Mouse (Mus musculus): Measurements from ENCODE around the gene Gm20696.

The Gm20696 gene

GRCm38 (mm10) chr6:99665457-99666317, 910 bp downstream of the Gm20696 start:
- DNase-seq (ENCODE audit: low read depth, low spot score) = no peak

GRCm38 (mm10) chr6:99663232-99663631, 3.4 kb downstream of the Gm20696 start:
- DNase-seq (ENCODE audit: low read depth, low spot score) = no peak

GRCm38 (mm10) chr6:99660443-99660842, 6.2 kb downstream of the Gm20696 start:
- no peak for DNase-seq (ENCODE audit: low read depth, low spot score)

DNA sequence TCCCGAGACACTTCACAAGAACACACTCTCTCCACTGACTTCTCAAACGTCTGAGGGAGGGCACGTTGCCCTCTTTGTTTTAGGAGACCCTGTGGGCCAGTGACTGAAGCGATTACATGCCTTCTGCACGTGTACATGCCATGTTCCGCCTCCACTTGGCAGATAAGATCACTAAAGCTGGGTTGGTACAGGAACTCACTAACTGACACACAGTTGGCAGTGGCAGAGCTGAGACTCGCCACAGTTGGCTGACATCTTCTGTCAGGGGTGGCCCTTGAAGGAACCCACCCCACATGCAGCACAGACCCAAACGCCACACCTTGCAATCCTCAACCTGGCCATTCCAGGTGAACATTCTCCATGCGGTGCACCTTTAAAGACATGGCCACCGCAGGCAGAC, 8.0 kb downstream of the Gm20696 start:
- no peak for DNase-seq (ENCODE audit: low read depth, low spot score)

GRCm38 (mm10) chr6:99656088-99656487, 10.5 kb downstream of the Gm20696 start:
- no peak for DNase-seq (ENCODE audit: low read depth, low spot score)

DNA sequence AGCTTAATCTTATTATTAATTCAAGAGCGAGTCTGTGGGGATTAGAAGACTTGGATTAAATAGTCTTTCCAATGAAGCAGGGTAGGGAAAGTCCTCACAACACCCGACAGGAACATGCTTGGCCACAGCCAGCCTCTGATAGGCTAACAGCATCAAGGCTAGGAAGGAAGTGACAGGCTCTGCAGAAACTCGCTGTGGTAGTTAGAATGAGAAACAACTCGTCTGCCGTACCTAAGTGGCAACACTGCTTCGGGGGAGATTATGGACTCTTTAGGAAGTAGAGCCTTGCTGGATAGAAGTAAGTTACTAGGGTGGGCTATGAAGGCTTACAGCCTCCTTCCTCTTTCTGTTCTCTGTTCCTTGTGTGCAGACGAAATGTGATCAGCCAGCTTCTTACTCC, 11.1 kb downstream of the Gm20696 start:
- no peak for DNase-seq (ENCODE audit: low read depth, low spot score)

DNA sequence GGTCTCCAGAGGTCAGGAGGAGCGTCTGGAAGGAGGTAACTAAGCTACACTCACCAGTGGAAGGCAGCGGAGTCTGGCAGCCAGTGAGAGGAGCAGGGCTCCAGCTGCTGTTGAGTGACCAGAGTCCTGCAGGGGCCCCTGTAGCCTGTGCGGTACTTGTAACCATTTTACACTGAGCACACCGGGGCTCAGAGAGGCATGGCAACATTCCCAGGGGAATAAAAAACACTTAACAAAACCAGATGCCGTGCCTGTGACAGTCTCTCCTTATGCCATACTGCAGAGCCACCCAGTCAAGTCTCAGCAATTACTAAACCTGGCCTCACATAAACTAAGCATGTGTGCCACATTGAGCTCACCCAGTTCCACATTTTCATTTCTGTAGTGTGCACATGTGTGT, 12.3 kb downstream of the Gm20696 start:
- no peak for DNase-seq (ENCODE audit: low read depth, low spot score)

DNA sequence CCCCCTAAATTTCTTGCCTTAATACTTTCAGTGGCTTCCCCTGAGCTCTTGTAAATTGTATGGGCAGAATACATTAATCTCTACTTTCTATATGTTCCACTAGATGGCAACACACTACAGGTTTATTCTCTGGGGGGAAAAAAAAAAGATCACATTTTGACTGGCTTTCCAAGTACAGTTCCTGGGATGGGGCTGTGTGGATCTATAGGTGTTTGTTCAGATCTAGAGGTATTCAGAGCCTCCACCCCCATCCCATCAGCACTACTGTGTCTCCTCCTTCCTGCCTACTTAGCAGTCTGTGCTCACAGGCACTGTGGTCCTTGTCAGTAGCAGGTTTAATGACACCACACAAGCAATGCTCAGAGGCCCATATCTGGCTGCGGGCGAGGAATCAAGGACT, 14.3 kb downstream of the Gm20696 start:
- no peak for DNase-seq (ENCODE audit: low read depth, low spot score)

- DNase-seq (ENCODE audit: low read depth, low spot score) = no peak
Measured at GRCm38 (mm10) chr6:99649307-99649706, 17.3 kb downstream of the Gm20696 start.

- DNase-seq (ENCODE audit: low read depth, low spot score) = no peak
Measured at GRCm38 (mm10) chr6:99646344-99646743, 20.3 kb downstream of the Gm20696 start.

GRCm38 (mm10) chr6:99644876-99645275, 21.7 kb downstream of the Gm20696 start:
- DNase-seq (ENCODE audit: low read depth, low spot score) = no peak

DNA sequence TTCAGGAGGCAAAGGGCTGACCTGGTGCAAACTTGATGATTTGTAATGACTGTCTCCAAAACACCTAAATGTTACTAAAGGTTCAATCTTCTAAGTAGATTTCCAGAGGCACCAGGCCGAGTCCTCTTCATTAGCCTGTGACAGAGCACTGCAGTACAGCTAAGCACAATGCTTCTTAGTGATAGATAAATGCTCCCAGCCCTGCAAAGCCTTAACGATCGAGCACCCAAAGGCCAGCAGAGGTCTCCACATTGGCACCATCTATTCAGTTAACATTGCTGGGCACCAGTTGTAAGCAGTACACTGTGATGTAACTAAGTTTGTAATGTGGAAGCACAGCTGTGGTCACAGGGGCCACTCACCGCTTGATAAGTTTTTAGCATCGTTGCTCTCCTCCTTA, 22.2 kb downstream of the Gm20696 start:
- DNase-seq (ENCODE audit: low read depth, low spot score) = no peak

- DNase-seq (ENCODE audit: low read depth, low spot score) = no peak
Measured at GRCm38 (mm10) chr6:99643439-99644199, 23.0 kb downstream of the Gm20696 start.

GRCm38 (mm10) chr6:99637456-99637855, 29.1 kb downstream of the Gm20696 start:
- DNase-seq (ENCODE audit: low read depth, low spot score) = no peak

DNA sequence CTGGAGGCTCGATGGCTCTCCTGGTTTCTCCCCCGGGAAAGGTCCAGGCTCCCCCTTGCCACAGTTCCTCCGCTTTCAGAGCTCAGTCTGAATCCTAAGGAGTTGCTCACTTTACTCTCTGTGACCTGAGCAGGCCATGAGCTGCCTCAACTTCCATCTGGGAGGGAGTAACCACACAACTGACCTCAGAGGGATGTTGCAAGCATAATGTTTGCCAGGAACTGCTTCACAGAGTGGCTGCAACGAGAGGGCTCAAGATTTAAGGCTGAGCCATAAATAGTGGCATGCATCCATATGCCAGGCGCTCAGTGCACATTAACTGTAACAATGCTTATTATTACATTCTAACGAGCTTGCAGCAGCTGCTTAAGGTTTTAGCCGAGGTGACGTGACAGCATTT, 29.8 kb downstream of the Gm20696 start:
- DNase-seq (ENCODE audit: low read depth, low spot score) = no peak

GRCm38 (mm10) chr6:99636121-99636520, 30.5 kb downstream of the Gm20696 start:
- no peak for DNase-seq (ENCODE audit: low read depth, low spot score)

DNA sequence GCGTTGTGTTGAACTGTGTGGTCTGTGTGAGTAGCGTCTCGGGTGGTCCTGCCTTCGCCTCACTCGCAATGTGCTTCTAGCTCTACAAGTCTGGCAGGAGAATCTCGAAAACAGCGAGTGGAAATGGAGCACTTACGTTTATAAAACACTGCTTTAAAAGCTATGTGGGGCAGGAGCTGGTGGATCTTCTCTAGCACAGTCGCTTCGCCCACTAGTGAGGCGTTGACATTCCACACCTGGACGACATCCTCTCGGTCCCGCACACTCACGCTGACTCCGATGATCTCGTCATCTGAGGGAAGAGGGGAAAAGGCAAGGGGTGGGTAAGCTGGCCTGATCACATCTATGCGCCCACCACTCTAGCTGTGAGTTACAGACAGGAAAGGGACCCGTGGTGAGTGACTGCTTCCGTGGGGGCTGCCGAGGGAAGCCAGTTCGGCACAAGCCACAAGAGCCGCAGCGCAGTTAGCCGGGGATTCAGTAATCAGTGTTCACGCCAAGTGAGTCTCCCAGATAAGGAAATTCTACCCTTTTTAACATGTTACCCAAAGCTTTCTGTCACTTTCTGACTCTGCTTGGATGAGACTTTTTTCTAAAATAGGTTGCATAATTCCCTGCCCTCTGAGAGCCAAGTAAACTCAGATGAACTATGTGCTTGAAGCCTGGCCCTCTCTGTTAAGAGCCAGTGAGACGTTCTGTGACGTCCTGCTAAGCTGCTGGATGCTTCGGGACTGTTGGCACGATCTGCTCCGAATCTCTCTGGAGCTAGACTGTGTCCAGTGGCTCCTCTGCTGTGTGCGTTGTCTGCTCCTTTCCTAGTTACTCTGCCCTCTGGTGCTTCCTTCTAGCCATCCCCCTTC, 34.2 kb downstream of the Gm20696 start:
- DNase-seq (ENCODE audit: low read depth, low spot score) = no peak

DNA sequence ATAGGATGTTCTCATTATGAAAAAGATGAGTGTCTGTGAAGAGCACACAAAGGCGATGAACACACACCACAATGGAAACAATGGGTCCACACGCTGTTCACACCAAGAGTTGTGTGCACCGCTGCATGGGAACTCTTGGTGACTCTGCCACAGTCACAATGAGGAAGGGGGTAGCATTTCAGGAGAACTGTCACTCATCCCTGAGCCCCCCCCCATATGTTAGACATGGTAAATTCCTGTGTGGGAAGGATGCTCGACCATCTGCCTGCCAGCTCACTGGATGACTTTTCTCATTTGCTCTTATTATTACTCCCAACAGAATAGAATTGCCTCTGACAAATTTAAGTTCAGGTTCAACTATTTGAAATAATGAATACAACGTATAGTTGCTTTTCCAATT, 35.0 kb downstream of the Gm20696 start:
- no peak for DNase-seq (ENCODE audit: low read depth, low spot score)

DNA sequence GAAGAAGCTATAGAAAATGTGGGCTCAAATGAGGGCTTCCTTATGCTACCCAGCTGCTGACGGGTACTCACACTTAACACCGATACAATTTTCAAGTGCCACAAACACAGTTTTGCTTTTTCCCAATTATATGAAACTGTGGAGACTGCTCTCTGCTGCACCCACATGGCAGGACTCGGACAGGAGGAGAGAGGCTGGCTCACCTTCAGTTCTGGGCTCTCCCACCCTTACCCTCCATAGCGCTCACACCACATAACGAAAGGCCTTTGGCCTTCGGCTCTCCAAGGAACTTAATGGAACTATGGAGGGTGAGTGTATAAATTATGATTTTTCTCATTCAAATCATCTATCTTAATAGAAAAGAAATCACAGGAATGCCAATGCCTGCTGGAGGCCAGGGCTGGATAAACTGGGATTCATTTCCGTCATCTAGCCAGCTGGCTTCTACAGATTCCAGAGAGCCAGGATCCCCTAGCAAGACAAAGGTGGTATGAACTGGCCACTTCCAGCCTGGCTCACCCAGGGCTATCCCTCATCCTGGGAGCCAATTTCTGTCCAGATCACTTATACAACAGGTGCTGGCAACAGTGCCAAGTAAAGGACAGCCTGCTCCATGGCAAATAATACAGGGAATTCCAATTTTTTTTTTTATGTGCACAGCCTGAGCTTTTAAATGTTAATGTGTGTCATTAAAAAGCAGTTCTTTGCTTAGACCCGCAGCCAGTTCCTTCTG, 36.7 kb downstream of the Gm20696 start:
- no peak for DNase-seq (ENCODE audit: low read depth, low spot score)

GRCm38 (mm10) chr6:99626347-99626746, 40.2 kb downstream of the Gm20696 start:
- DNase-seq (ENCODE audit: low read depth, low spot score) = no peak

GRCm38 (mm10) chr6:99625803-99626202, 40.8 kb downstream of the Gm20696 start:
- no peak for DNase-seq (ENCODE audit: low read depth, low spot score)
